Mouse (Mus musculus) heart, embryonic 15.5 days (tissue): ENCODE results near the gene Krtap19-5. TPM values are rescaled to one million over a fixed set of nuclear protein-coding genes. Genes with fewer than 3 reads are reported as not detected.

Experiments
- ATAC-seq: fragments of 200-750 bp; cut with Nextera tagmentation; replicated peaks from 2 replicates; pipeline ENCODE4 v1.8.0; 2017; ENCODE audit warnings: low read depth, moderate TSS enrichment; ENCODE audit not compliant: insufficient number of reproducible peaks, insufficient read depth, low FRiP score
- H3K27ac ChIP-seq: fragments of 300-500 bp; sonication (generic); 2 replicates; pipeline ENCODE4 v1.5.1; 2015; ENCODE audit warnings: mild to moderate bottlenecking, inconsistent platforms
- H3K27me3 ChIP-seq: fragments of 300-500 bp; sonication (generic); 2 replicates; pipeline ENCODE4 v1.6.1; 2015; ENCODE audit warnings: inconsistent platforms
- H3K36me3 ChIP-seq: fragments of 300-500 bp; sonication (generic); 2 replicates; pipeline ENCODE4 v1.6.1; 2015; ENCODE audit warnings: mild to moderate bottlenecking, inconsistent platforms
- H3K4me1 ChIP-seq: fragments of 300-500 bp; sonication (generic); replicated peaks from 2 replicates; pipeline ENCODE4 v1.6.1; 2015; ENCODE audit warnings: inconsistent platforms
- H3K4me2 ChIP-seq: fragments of 300-500 bp; sonication (generic); 2 replicates; pipeline ENCODE4 v1.6.1; 2015; ENCODE audit warnings: inconsistent platforms, mild to moderate bottlenecking, moderate library complexity
- H3K4me3 ChIP-seq: fragments of 300-500 bp; sonication (generic); 2 replicates; pipeline ENCODE4 v1.5.1; 2015; ENCODE audit warnings: mild to moderate bottlenecking, inconsistent platforms
- H3K9ac ChIP-seq: fragments of 300-500 bp; sonication (generic); 2 replicates; pipeline ENCODE4 v1.6.1; 2015; ENCODE audit warnings: mild to moderate bottlenecking, inconsistent platforms
- H3K9me3 ChIP-seq: fragments of 300-500 bp; sonication (generic); replicated peaks from 2 replicates; pipeline ENCODE4 v1.6.1; 2016; ENCODE audit warnings: inconsistent platforms
- WGBS: fragments of 180-500 bp; shearing (Covaris S2); methylation state at CpG from one replicate; pipeline ENCODE4 v1.1.7; 2015; ENCODE audit warnings: mixed read lengths; 5-methylcytosine and 5-hydroxymethylcytosine counted together
- polyA plus RNA-seq: library from polyadenylated mRNA; unstranded; fragments of >200 nt; fragmentation: Nextera tagmentation; extraction: Ambion mirVana; gene quantifications from 2 replicates; pipeline ENCODE4 v1.2.1, GENCODE M21; 2015

Krtap19-5 gene
- polyA plus RNA-seq, result not detected in 2 replicates

GRCm38 (mm10) chr16:88896357-88896756, at the start of gene Krtap19-5:
Gene Krtap19-5 (minus strand): TSS chr16:88896457.
- Histone ChIP-seq H3K4me1 (no peaks in the 10 kb centered on the region), H3K36me3 (no peaks in the 10 kb centered on the region), H3K4me2 (no peak within 1 kb of the TSS), H3K4me3 (no peak within 1 kb of the TSS), H3K9me3 (no peaks in the 10 kb centered on the region), H3K9ac (no peak within 1 kb of the TSS), H3K27me3 (no peaks in the 10 kb centered on the region), H3K27ac (no peak within 1 kb of the TSS)
- no peak for ATAC-seq
- WGBS, result 85% methylated on average over 6 of the region's 6 CpGs

GRCm38 (mm10) chr16:88941106-88941505, 44.8 kb upstream of the Krtap19-5 start:
- Histone ChIP-seq H3K4me2 (no peak overlapping the region), H3K36me3 (no peaks in the 10 kb centered on the region), H3K4me3 (no peak overlapping the region), H3K9me3 (no peaks in the 10 kb centered on the region), H3K9ac (no peak overlapping the region), H3K4me1 (no peaks in the 10 kb centered on the region), H3K27ac (no peak overlapping the region), H3K27me3 (no peaks in the 10 kb centered on the region)
- no peak for ATAC-seq
- 82% methylated on average over 6 of the region's 6 CpGs for WGBS

GRCm38 (mm10) chr16:88938252-88938651, 42.0 kb upstream of the Krtap19-5 start:
- H3K4me2 ChIP-seq, result no peak overlapping the region
- H3K4me3 ChIP-seq, result no peak overlapping the region
- no peaks in the 10 kb centered on the region for H3K4me1 ChIP-seq
- no peaks in the 10 kb centered on the region for H3K9me3 ChIP-seq
- H3K27ac ChIP-seq, result no peak overlapping the region
- no peak overlapping the region for H3K9ac ChIP-seq
- ATAC-seq, result no peak
- no peaks in the 10 kb centered on the region for H3K36me3 ChIP-seq
- WGBS, result 68% methylated on average over 7 of the region's 7 CpGs
- no peaks in the 10 kb centered on the region for H3K27me3 ChIP-seq

- no peak for ATAC-seq
- Histone ChIP-seq H3K27ac (no peak within 1 kb of the TSS), H3K36me3 (no peaks in the 10 kb centered on the region), H3K4me2 (no peak within 1 kb of the TSS), H3K9ac (no peak within 1 kb of the TSS), H3K4me3 (no peak within 1 kb of the TSS), H3K9me3 (no peaks in the 10 kb centered on the region), H3K27me3 (no peaks in the 10 kb centered on the region), H3K4me1 (no peaks in the 10 kb centered on the region)
- WGBS, result 80% methylated on average over 3 of the region's 3 CpGs
Measured at GRCm38 (mm10) chr16:88932165-88932564, 35.9 kb upstream of the Krtap19-5 start, which contains the start of gene Krtap19-9b. Gene Krtap19-9b (minus strand): TSS chr16:88932265.

- H3K27me3 ChIP-seq, result no peaks in the 10 kb centered on the region
- no peaks in the 10 kb centered on the region for H3K4me1 ChIP-seq
- 76% methylated on average over 6 of the region's 6 CpGs for WGBS
- no peak for ATAC-seq
- no peak overlapping the region for H3K4me3 ChIP-seq
- no peak overlapping the region for H3K27ac ChIP-seq
- no peaks in the 10 kb centered on the region for H3K36me3 ChIP-seq
- H3K4me2 ChIP-seq, result no peak overlapping the region
- H3K9me3 ChIP-seq, result no peaks in the 10 kb centered on the region
- H3K9ac ChIP-seq, result no peak overlapping the region
Measured at GRCm38 (mm10) chr16:88886870-88887269, 9.4 kb downstream of the Krtap19-5 start.

DNA sequence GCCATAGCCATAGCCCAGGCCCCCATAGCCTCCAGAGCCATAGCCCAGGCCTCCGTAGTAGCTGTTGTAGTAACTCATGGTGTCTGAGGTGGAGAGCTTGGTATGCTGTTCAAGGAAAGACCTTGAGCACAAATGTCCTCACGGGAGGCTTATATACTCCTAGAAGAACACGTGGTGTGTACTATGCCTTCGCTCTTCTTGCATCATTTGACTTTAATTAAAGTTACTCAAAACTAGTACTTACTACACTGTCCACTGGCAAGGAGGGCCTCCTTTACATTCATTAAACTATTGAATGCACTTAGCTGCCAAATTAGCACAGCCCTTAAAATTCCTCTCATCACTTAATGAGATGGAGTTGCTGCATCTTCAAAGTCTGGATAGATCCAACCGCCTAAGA, 11.3 kb downstream of the Krtap19-5 start, which contains the start of gene Krtap19-4:
TSS of gene Krtap19-4 (minus strand) at position 101 of the 400 bp plus-strand sequence.
- no peak within 1 kb of the TSS for H3K9ac ChIP-seq
- H3K27me3 ChIP-seq, result no peaks in the 10 kb centered on the region
- no peak within 1 kb of the TSS for H3K4me2 ChIP-seq
- H3K4me1 ChIP-seq, result no peaks in the 10 kb centered on the region
- no peaks in the 10 kb centered on the region for H3K9me3 ChIP-seq
- H3K36me3 ChIP-seq, result no peaks in the 10 kb centered on the region
- H3K27ac ChIP-seq, result no peak within 1 kb of the TSS
- H3K4me3 ChIP-seq, result no peak within 1 kb of the TSS
- WGBS, result 79% methylated on average over 5 of the region's 5 CpGs
- no peak for ATAC-seq

DNA sequence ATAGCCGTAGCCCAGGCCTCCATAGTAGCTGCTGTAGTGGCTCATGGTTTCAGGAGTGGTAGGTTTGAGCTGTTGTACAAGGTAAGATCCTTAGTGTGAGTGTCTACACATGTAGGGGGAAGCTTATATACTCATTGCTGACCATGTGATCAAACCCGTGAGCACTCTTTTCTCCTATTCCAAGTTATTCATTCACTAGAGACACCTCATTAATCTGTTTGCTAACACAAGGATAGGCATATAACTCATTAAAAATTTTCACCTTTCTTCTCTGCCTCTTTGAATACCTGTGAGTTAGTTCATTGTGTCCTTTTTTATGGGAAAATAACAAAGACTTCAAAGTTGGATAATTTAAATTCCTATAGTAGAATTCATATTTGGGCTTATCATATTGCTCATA, 18.3 kb downstream of the Krtap19-5 start, which contains the start of gene Krtap19-3:
TSS of gene Krtap19-3 (minus strand) at position 101 of the 400 bp plus-strand sequence.
- Histone ChIP-seq H3K4me3 (no peak within 1 kb of the TSS), H3K27ac (no peak within 1 kb of the TSS), H3K4me2 (no peak within 1 kb of the TSS), H3K9ac (no peak within 1 kb of the TSS), H3K9me3 (no peaks in the 10 kb centered on the region), H3K36me3 (no peaks in the 10 kb centered on the region), H3K27me3 (no peaks in the 10 kb centered on the region), H3K4me1 (no peaks in the 10 kb centered on the region)
- ATAC-seq, result no peak
- 84% methylated on average over 2 of the region's 2 CpGs for WGBS

DNA sequence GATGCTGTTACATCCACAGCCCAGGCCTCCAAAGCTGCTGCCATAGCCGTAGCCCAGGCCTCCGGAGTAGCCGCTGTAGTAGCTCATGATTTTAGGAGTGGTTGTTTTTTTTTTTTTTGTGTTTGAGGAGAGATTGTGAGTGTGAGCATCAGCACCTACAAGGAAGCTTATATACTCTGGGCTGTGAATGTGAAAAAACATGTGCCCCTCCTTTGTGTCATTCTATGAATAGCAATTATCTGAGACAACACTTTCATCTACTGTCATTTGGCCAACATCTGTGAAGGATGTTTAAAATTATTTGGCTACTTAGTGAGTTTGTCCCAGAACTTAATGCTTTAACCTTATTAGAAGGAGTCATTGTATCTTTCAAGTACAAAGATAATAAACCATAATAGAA, 22.1 kb downstream of the Krtap19-5 start, which contains the start of gene Krtap19-2:
TSS of gene Krtap19-2 (minus strand) at position 101 of the 400 bp plus-strand sequence.
- Histone ChIP-seq H3K27me3 (no peaks in the 10 kb centered on the region), H3K4me1 (no peaks in the 10 kb centered on the region), H3K27ac (no peak within 1 kb of the TSS), H3K4me2 (no peak within 1 kb of the TSS), H3K36me3 (no peaks in the 10 kb centered on the region), H3K4me3 (no peak within 1 kb of the TSS), H3K9ac (no peak within 1 kb of the TSS), H3K9me3 (no peaks in the 10 kb centered on the region)
- ATAC-seq, result no peak
- 97% methylated on average over 3 of the region's 3 CpGs for WGBS

DNA sequence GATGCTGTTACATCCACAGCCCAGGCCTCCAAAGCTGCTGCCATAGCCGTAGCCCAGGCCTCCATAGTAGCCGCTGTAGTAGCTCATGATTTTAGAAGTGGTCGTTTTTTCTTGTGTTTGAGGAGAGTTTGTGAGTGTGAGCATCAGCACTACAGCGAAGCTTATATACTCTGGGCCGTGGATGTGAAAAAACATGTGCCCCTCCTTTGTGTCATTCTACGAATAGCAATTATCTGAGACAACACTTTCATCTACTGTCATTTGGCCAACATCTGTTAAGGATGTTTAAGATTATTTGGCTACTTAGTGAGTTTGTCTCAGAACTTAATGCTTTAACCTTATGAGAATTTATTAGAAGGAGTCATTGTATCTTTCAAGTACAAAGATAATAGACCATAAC, 26.9 kb downstream of the Krtap19-5 start, which contains the start of gene Krtap19-1:
TSS of gene Krtap19-1 (minus strand) at position 101 of the 400 bp plus-strand sequence.
- no peak for ATAC-seq
- no peaks in the 10 kb centered on the region for H3K4me1 ChIP-seq
- H3K9me3 ChIP-seq, result no peaks in the 10 kb centered on the region
- H3K4me3 ChIP-seq, result no peak within 1 kb of the TSS
- no peak within 1 kb of the TSS for H3K27ac ChIP-seq
- H3K4me2 ChIP-seq, result no peak within 1 kb of the TSS
- no peaks in the 10 kb centered on the region for H3K27me3 ChIP-seq
- no peaks in the 10 kb centered on the region for H3K36me3 ChIP-seq
- WGBS, result 82% methylated on average over 6 of the region's 6 CpGs
- H3K9ac ChIP-seq, result no peak within 1 kb of the TSS

DNA sequence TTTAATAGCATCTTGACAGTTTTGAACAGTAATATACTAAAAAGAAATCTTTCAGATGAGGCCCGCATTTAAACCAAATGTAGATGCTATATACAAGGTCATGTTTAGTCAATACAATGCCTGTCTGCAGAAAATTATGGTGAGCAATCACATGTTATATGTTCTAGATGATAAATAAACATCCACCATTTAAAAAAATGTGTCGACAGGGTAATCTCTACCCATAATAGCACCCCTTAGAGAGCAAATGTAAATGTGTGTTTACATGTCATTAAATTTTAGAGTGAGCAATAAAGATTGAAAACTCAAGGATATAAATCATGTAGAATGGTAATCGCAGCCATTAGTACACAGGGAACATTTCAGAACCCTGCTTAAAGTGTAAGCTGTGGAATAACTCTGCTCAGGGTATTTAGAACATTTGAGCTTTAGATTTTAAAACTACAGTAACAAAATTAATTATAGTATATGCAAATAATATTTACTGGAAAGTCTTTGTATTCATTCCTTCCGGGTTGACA, 31.3 kb downstream of the Krtap19-5 start:
- no peak for ATAC-seq
- Histone ChIP-seq H3K9ac (no peak overlapping the region), H3K4me2 (no peak overlapping the region), H3K36me3 (no peaks in the 10 kb centered on the region), H3K4me3 (no peak overlapping the region), H3K4me1 (no peaks in the 10 kb centered on the region), H3K9me3 (no peaks in the 10 kb centered on the region), H3K27ac (no peak overlapping the region), H3K27me3 (no peaks in the 10 kb centered on the region)
- WGBS, result 76% methylated on average over 4 of the region's 4 CpGs

DNA sequence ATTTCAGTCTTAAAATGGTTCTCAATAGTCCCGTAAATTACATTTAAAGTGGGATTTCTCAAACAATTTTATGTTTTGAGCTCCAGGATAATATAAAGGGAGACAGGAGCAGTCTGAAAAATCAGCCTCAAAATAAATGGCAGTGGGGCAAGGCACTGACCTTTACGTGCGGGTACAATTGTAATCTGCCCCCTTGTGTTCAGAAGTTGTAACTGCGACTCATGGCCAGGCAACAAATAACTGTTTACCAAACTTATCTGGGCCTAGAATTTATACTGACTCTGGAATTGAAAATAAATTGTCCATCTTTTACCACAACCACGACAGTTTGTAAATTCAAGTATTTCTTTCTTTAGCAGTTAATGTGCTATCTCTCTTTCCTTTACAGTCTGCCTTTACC, 44.8 kb downstream of the Krtap19-5 start:
- Histone ChIP-seq H3K27me3 (no peaks in the 10 kb centered on the region), H3K36me3 (no peaks in the 10 kb centered on the region), H3K4me1 (no peaks in the 10 kb centered on the region), H3K4me3 (no peak overlapping the region), H3K9ac (no peak overlapping the region), H3K27ac (no peak overlapping the region), H3K9me3 (no peaks in the 10 kb centered on the region), H3K4me2 (no peak overlapping the region)
- no peak for ATAC-seq
- WGBS, result 9% methylated on average over 5 of the region's 5 CpGs

DNA sequence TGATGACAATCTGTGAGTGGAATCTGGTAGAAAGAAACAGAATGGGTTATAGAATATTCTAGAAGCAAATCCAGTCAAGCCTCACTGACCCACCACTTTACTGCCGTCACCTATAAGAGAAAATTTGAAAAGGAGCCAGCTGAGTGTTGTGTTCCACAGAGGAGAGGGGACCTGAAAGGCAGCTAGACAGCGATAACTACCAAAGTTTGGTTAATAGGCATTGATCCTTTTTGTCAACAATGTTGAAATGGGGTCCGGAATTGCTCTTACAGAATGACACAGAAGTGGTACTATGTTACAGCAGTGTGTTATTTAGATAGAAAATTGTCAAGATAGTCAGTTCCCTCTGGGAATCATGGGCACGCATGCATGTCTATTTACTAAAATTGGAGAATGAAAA, 47.7 kb downstream of the Krtap19-5 start:
- H3K27ac ChIP-seq, result no peak overlapping the region
- H3K27me3 ChIP-seq, result no peaks in the 10 kb centered on the region
- no peak overlapping the region for H3K9ac ChIP-seq
- no peaks in the 10 kb centered on the region for H3K36me3 ChIP-seq
- H3K4me3 ChIP-seq, result no peak overlapping the region
- ATAC-seq, result no peak
- H3K4me2 ChIP-seq, result no peak overlapping the region
- no peaks in the 10 kb centered on the region for H3K9me3 ChIP-seq
- 79% methylated on average over 4 of the region's 4 CpGs for WGBS
- H3K4me1 ChIP-seq, result no peaks in the 10 kb centered on the region
